Mouse (Mus musculus): Measurements from ENCODE around the gene Urb2.

DNA sequence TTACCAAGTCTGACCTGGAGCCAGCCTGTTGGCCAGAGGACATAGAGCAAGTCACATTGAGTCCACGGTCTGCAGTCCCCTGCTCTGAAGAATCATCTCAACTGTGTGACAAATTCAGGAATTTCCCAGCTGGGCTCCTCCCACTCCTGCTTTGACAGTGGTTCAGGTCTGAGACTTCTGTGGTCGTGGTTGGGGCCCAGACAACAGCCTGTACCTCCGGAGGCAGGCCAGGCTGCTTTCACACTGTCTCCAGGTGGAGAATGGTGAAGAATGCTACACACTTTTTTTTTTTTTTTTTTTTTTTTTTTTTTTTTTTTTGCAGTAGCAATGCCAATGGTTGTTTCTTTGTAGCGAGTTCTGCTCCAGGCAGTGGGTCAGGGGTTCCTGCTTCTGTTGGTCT is 64.4 kb downstream of the Urb2 start:
- TF ChIP-seq CTCF (IDR thresholded peaks at IDR 0.05; ENCODE audit: extremely low read depth, insufficient read depth, low read length) (no peak), POLR2A (IDR thresholded peaks at IDR 0.05; ENCODE audit: extremely low read depth, insufficient read depth, low read length) (no peak)
